Mouse (Mus musculus) fibroblast of lung, adult 2 months (primary cell): ENCODE data around the gene Plcb2.

ENCODE experiments used
- DNase-seq: peaks from one replicate; pipeline ENCODE4 v3.0.0-alpha.2; 2011; ENCODE audit warnings: low read depth

Gene Plcb2

GRCm38 (mm10) chr2:118751896-118752791 is 23.9 kb upstream of the Plcb2 start:
- no peak for DNase-seq

- DNase-seq: no peak
These were observed 22.2 kb upstream of the Plcb2 start for GRCm38 (mm10) chr2:118750476-118750875.

- no peak for DNase-seq
These were observed 21.2 kb upstream of the Plcb2 start for GRCm38 (mm10) chr2:118749341-118749884.

- DNase-seq: no peak
These were observed 19.2 kb upstream of the Plcb2 start for GRCm38 (mm10) chr2:118747301-118747960.

GRCm38 (mm10) chr2:118745915-118746901 is 18.0 kb upstream of the Plcb2 start:
- no peak for DNase-seq

- DNase-seq: no peak
These were observed 17.1 kb upstream of the Plcb2 start, which contains the start of gene Inafm2 for GRCm38 (mm10) chr2:118745232-118745884. Gene Inafm2, plus strand, starts transcription at chr2:118745758.

GRCm38 (mm10) chr2:118744621-118745020 is 16.4 kb upstream of the Plcb2 start:
- no peak for DNase-seq

GRCm38 (mm10) chr2:118743261-118743943 is 15.2 kb upstream of the Plcb2 start:
- DNase-seq: no peak

GRCm38 (mm10) chr2:118741183-118741582 is 12.9 kb upstream of the Plcb2 start:
- no peak for DNase-seq

GRCm38 (mm10) chr2:118740341-118740740 is 12.1 kb upstream of the Plcb2 start:
- DNase-seq: no peak

GRCm38 (mm10) chr2:118733341-118733740 is 5.1 kb upstream of the Plcb2 start:
- no peak for DNase-seq

GRCm38 (mm10) chr2:118731981-118732380 is 3.7 kb upstream of the Plcb2 start:
- no peak for DNase-seq

- no peak for DNase-seq
These were observed 2.3 kb upstream of the Plcb2 start for GRCm38 (mm10) chr2:118730622-118730915.

- DNase-seq: no peak
These were observed 1.8 kb upstream of the Plcb2 start for GRCm38 (mm10) chr2:118729816-118730621.

GRCm38 (mm10) chr2:118729194-118729593 is 956 bp upstream of the Plcb2 start:
- DNase-seq: no peak

GRCm38 (mm10) chr2:118727911-118728310 is 327 bp downstream of the Plcb2 start:
- no peak for DNase-seq

- no peak for DNase-seq
These were observed 1.4 kb downstream of the Plcb2 start for GRCm38 (mm10) chr2:118726873-118727272.

- no peak for DNase-seq
These were observed 2.7 kb downstream of the Plcb2 start for GRCm38 (mm10) chr2:118725511-118725910.

- no peak for DNase-seq
These were observed 4.3 kb downstream of the Plcb2 start for GRCm38 (mm10) chr2:118723693-118724486.
